Mouse (Mus musculus): Measurements from ENCODE around the gene Trim28.
"Not testable (repeated sequence)": the region's sequence is repeated elsewhere in the genome, so short reads cannot be mapped to it uniquely, and the experiment has no call there.

Gene Trim28

GRCm38 (mm10) chr7:13063399-13063798, 64.5 kb downstream of the Trim28 start:
- not testable (repeated sequence) for DNase-seq (ENCODE audit: low spot score)

GRCm38 (mm10) chr7:13072293-13072692, 73.4 kb downstream of the Trim28 start:
- DNase-seq (ENCODE audit: low spot score): no peak

All from ovary, postnatal 10 days (tissue).